Mouse (Mus musculus) frontal cortex, postnatal 10 days (tissue): Measurements from ENCODE around the gene Stat1.

Source experiments
- DNase-seq, 2 experiments: peaks; one replicate each; pipeline ENCODE4 v3.0.0; 2022; ENCODE audit warnings: low spot score in 2 of 2, mixed read lengths in 1 of 2

Stat1 gene

GRCm38 (mm10) chr1:52161151-52161550 is 41.9 kb downstream of the Stat1 start:
- no peak for DNase-seq

DNA sequence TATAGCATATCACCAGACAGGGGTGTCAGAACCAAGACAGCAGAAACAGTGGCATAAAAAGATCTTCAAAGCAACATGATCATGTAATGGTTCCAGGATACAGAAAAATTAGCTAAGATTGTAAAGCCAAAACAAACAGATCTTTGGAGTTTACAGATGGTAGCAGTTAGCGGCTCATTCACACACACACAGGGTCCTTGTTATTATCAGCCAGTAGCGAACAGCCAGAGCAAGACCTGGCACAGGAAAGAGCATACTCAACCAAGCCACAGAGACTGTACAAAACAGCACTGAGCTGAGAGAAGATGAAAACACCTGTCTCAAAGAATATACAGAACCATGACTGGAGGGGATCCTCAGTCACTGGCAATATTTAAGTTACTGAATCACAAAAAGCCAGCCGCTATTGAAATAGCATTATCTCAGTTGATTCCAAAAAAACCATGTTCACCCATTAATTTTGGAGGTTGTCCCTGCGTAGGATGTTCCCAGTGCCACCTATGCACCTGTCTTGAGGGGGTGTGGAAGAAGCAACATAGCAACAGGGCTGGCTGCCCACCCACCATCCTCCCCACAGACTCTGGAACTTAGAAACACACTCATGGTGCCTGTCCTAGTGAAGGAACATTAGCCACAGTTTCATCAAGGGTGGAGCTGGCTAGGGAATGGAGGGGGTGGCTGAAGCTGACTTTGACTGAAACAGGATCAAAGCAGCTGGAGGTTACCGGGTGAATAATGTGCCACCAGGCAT is 44.6 kb downstream of the Stat1 start:
- DNase-seq: peak in 1 of 2 experiments; percentile 5

DNA sequence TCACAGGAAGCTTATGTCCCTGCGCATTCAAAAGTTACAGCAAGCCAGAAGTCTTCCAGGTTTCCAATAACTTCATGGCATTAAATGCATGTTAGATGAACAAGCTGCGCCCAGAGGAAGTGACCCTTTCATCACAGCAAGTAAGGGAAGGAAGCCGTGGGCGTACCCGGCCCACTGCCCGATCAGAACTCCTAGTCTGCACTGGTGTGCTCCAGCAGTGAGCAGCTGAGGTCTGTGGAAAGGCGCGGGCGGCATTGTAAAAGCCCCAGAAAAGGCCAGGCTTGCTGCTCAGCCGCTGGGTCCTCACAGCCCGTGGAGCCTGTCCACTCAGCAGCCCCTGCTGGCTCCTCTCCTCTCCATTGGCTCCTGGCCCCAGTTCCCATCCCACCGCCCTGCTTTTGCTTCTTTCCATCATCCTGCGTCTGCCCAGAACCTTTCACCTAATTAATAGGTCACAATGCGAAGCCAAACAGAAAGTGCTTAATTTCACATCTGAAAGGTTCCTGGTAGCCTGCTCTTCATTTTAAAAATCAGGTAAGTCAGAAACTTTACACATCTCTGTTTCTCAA is 47.5 kb downstream of the Stat1 start:
- DNase-seq: no peak

- no peak for DNase-seq
Observed at GRCm38 (mm10) chr1:52170057-52170456, 50.8 kb downstream of the Stat1 start.

- DNase-seq: no peak
Observed at GRCm38 (mm10) chr1:52170747-52171146, 51.5 kb downstream of the Stat1 start.

GRCm38 (mm10) chr1:52171271-52171670 is 52.0 kb downstream of the Stat1 start:
- DNase-seq: no peak

GRCm38 (mm10) chr1:52175321-52175720 is 56.1 kb downstream of the Stat1 start:
- DNase-seq: no peak

DNA sequence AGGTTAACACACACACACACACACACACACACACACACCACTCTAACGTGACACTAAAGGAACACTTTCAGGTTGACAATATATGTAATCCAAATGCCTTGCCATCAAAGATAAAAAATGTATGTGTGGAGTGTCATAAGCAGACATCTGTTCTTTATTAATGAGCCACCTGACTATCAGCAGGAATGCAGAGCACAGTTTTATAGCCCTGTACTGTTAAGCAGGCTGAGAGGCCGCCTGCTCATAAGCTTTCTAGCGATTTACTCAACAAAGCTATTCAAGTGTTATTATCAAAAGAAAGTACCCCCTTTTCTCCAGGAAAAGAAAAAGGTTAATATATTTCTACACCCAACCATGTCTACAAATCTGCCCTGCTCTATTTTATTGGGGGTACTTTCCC is 56.7 kb downstream of the Stat1 start:
- DNase-seq: no peak

- no peak for DNase-seq
Observed at GRCm38 (mm10) chr1:52176999-52177398, 57.8 kb downstream of the Stat1 start.

DNA sequence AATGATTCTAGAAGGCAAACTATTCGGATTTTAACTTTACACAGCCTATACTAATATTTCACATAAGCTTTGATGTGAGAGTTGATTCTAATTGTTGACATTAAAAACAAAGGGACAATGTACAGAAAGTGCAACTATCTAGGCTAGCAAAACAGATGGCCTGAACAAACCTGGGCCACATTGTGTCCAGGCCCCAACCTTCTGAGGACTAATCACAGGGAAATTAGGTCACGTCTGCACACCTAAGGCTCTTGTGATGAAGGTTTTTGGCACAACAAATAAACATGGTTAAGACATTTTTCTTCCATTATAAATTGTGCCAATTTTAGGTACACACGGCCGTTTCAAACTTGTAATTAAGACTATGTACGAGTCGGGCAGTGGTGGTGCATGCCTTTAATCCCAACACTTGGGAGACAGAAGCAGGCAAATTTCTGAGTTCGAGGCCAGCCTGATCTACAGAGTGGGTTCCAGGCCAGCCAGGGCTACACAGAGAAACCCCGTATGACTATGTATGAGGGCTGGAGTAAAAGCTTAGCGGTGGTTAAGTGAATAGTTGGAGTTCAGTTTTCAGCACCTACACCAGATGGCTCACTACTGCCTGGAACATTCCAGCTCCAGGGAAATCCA is 60.8 kb downstream of the Stat1 start:
- DNase-seq: no peak

DNA sequence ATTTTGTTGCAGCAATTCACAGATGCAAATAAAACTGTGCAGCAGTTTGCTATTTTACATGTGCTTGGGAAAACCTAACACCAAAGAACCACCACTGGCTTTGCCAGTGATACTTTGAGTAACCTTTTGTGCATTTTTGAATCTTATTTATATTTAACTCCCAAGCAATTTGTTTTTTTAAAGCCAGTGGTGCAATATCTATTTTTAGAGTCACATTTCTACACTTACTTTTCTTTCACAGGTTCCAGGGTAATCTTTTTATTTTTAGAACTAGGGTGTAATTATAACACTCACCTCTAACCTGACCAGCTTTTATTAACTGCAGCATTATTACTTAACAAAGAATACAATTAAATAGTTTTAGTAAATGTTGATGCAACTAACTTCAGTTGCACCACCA is 62.8 kb downstream of the Stat1 start:
- no peak for DNase-seq

DNA sequence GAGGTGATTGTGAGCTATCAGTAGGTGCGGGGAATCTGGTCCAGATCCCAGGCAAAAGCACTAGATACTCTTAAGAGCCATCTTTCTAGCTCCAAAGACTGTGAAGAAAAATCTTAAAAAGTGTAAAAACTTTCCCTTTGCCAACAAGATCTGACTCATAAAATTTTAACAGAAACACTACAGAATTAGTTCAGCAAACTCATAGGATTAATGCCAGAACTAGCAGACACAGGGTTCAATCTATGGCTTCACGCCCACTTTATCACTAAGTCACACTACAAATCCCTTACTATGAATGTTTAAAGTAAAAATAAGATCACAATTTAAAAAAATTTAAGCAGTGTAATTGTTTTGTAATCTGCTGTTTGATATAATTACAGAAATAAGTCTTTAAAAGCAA is 63.8 kb downstream of the Stat1 start:
- no peak for DNase-seq
